21 mouse cellular contexts compared by ENCODE assay signal in genomic region chr8:34222187-34222586, GRCm38 (mm10).
DNase-seq lines count a peak whose midpoint lies in the region; ATAC-seq and TF ChIP-seq lines count a peak whose summit lies in the region.
"Had no signal": no experiment of that assay in that cellular context is flagged by ENCODE, and none has a peak within 500 bp of the region (broad histone marks: within the 10 kb centered on the region; RNA-seq: fewer than 3 reads in every experiment).

No protein-coding gene starts in this region.

- DNase-seq in forebrain, postnatal 0 days: no peak
- DNase-seq in forebrain, embryonic 14.5 days (ENCODE audit: low spot score): no peak
- DNase-seq in frontal cortex, postnatal 25 days (ENCODE audit: low spot score in 2 of 2): no peak
- no peak for DNase-seq in layer of hippocampus, adult 2 months (ENCODE audit: low spot score in 2 of 2)
- no peak for DNase-seq in layer of hippocampus, postnatal 25 days (ENCODE audit: extremely low spot score in 1 of 2, low spot score in 1 of 2)
- DNase-seq: adrenal gland, adult 2 months; adrenal gland, adult 8-10 months; adrenal gland, postnatal 10 days; adrenal gland, postnatal 14 days; adrenal gland, postnatal 25 days; adrenal gland, postnatal 36 days; B cell, adult 2 months; cerebellum, adult 11 months; cerebellum, adult 11-12 months; cerebellum, adult 18-20 months had no signal

- no peaks in the 10 kb centered on the region for H3K9me3 ChIP-seq in forebrain, postnatal 0 days (ENCODE audit: low read length)
- no peaks in the 10 kb centered on the region for H3K9me3 ChIP-seq in forebrain, embryonic 14.5 days (replicated peaks; ENCODE audit: control insufficient read depth, low read length)
- H3K9me3 ChIP-seq: G1E had no signal

- no peak overlapping the region for H3K4me2 ChIP-seq in forebrain, postnatal 0 days (ENCODE audit: low read depth)
- no peak overlapping the region for H3K4me2 ChIP-seq in forebrain, embryonic 14.5 days (ENCODE audit: low read length)

- no peak for TF ChIP-seq CTCF in forebrain, postnatal 0 days (IDR thresholded peaks at IDR 0.05; ENCODE audit: low read depth)
- 0 out of 2 replicates have a peak, but pooled peaks have one; percentile 14 for TF ChIP-seq CTCF in layer of hippocampus, adult 2 months (conservative IDR thresholded peaks at IDR 0.05)

- 62% methylated on average over 6 of the region's 6 CpGs for WGBS in forebrain, postnatal 0 days
- 80% methylated on average over 6 of the region's 6 CpGs for WGBS in forebrain, embryonic 14.5 days

- no peak overlapping the region for H3K9ac ChIP-seq in forebrain, postnatal 0 days
- no peak overlapping the region for H3K9ac ChIP-seq in forebrain, embryonic 14.5 days (ENCODE audit: low read length)

- no peaks in the 10 kb centered on the region for H3K36me3 ChIP-seq in forebrain, postnatal 0 days (ENCODE audit: insufficient read depth)
- H3K36me3 ChIP-seq in forebrain, embryonic 14.5 days (ENCODE audit: control insufficient read depth, insufficient read depth, low read length): no peaks in the 10 kb centered on the region
- H3K36me3 ChIP-seq: G1E had no signal

- H3K4me1 ChIP-seq in forebrain, postnatal 0 days (ENCODE audit: insufficient read depth): no peaks in the 10 kb centered on the region
- H3K4me1 ChIP-seq in forebrain, embryonic 14.5 days (ENCODE audit: control insufficient read depth, insufficient read depth, low read length): no peaks in the 10 kb centered on the region

- H3K27ac ChIP-seq in forebrain, postnatal 0 days (ENCODE audit: low read depth, low read length): no peak overlapping the region
- H3K27ac ChIP-seq in forebrain, embryonic 14.5 days (ENCODE audit: low read depth, low read length): no peak overlapping the region
- no peak overlapping the region for H3K27ac ChIP-seq in layer of hippocampus, adult 2 months

- ATAC-seq in forebrain, postnatal 0 days: peak; percentile 61; the same call in 1 of the 2 replicates
- no peak for ATAC-seq in forebrain, embryonic 14.5 days
- ATAC-seq in frontal cortex, adult (ENCODE audit: low TSS enrichment): peak; percentile 57
- ATAC-seq: activated CD4-positive, CD25-positive, alpha-beta regulatory T cell, adult 4 months; CD4-positive, CD25-positive, alpha-beta regulatory T cell, adult 4 months; Patski had no signal

- H3K27me3 ChIP-seq in forebrain, postnatal 0 days (ENCODE audit: insufficient read depth, low read length): no peaks in the 10 kb centered on the region
- no peaks in the 10 kb centered on the region for H3K27me3 ChIP-seq in forebrain, embryonic 14.5 days (replicated peaks; ENCODE audit: control insufficient read depth, insufficient read depth, low read length)
- H3K27me3 ChIP-seq: CH12.LX, Patski had no signal

- no peak overlapping the region for H3K4me3 ChIP-seq in forebrain, postnatal 0 days (ENCODE audit: low read depth, low read length)
- no peak overlapping the region for H3K4me3 ChIP-seq in forebrain, embryonic 14.5 days (ENCODE audit: low read depth, low read length)
- no peak overlapping the region for H3K4me3 ChIP-seq in layer of hippocampus, adult 2 months
